Mouse (Mus musculus) natural killer cell, adult 2 months (primary cell): Measurements from ENCODE around the gene Camsap1.

Source experiments
- DNase-seq, 2 experiments: peaks; one replicate each; pipeline ENCODE4 v3.0.0; 2022; ENCODE audit warnings: low spot score in 2 of 2

Gene Camsap1

DNA sequence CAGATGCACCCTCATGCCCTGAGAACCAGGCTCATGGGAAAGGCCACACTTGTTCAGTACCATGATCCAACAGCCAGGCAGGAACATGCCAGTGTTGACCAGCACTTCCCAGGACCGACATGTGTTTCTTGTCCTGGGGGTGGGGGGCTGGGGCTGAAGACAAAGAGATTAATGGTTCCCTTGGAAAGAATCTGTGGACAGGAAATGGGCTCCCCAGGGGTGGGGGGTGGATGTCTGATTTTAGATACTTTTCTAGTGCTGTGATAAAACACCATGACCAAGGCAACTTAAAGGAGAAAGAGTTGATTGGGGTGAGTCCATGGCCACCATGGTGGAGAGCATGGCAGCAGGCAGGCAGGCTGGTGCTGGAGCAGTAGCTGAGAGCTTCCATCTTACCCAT is 100.8 kb downstream of the Camsap1 start:
- DNase-seq: no peak

DNA sequence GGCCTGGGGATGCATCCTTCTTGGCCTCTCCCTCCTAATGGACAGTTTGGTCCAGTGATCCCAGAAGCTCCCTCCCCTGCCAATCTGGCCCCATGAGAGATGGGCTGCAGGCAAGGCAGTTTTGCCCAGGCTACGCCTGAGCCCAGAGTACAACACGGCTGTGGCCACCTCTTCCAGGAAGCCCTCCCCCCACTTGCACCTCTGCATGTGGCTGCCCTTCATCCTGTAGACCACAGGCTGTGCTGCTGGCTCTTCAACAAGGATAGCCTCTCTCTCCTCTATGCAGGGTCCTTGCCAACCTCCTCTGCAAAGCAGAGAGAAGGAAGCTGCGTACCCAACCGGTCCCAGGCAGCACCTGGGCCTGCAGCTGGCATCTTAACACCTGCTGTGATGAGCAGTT is 104.0 kb downstream of the Camsap1 start:
- no peak for DNase-seq

DNA sequence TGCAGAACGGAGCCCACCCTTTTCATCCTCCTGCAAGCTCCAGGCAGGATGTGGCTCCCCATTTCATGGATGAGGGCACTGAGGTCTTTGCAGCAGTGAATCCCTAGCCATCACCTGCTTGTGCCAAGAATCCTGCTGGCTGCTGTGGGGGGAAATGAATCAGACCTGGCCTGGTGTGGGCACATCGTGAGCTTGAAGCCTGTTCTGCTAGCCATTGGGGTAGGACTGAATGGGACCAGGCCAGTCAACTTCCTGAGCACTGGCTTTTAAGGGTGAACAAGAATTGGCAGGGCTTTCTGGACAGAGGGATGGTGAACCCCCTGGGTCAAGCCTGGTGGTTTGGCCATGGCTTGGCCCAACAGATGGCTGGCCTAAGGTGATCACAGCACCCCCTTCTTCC is 104.6 kb downstream of the Camsap1 start:
- no peak for DNase-seq

DNA sequence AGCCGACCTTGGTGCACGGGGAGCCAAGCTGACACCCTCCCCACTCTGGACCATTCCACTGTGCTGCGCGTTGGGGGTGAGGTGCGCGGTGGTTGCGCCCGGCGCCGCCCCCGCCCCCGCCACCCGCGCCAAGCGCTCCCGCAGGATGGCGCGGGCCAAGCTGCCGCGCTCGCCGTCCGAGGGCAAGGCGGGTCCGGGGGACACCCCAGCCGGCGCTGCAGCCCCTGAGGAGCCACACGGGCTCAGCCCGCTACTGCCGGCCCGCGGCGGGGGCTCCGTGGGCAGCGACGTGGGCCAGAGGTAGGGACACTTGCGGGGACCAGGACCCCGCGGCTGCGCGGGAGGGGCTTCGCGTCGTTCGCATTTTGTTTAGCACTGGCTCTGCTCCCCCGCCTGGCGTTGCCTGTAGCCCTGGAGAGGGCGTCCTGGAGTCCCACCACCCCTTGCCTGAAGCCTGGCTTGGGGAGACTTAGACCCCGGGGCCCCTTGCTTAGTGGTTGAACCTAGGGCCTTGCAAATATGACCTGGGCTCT is 105.3 kb downstream of the Camsap1 start:
- no peak for DNase-seq

DNA sequence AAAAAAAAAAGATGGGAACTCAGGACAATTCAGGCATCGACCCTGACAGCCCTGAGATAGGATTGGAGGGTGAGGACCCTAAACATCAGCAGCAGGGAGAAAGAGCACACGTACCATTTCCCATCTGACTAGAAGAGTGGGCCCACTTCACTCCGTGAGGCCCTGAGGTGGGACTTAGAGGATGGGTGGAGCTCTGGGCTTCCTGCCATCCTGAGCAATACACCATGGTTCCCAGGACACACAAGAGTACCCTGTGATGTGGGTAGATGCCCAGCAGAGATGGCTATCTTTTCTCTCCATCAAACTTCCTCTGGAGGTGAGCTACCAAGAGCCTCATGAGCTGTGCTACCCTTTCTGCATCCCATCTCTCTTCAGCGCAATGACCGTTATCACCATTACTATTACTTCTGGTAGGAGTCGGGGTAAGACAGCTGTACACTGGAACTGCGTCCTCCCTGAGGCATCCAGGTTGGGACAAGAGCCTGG is 105.8 kb downstream of the Camsap1 start:
- no peak for DNase-seq
